Mouse (Mus musculus) CH12.LX (cell line): Measurements from ENCODE around the gene Lrrc63. TPM values are rescaled to one million over a fixed set of nuclear protein-coding genes. Genes with fewer than 3 reads are reported as not detected.

Source experiments
- DNase-seq: peaks from one replicate; pipeline ENCODE4 v3.0.0-alpha.2; 2013; ENCODE audit errors: extremely low read depth
- H3K27ac ChIP-seq: 2 replicates; pipeline ENCODE4 v1.5.1; 2012; ENCODE audit warnings: low read depth, mild to moderate bottlenecking, control low read depth, moderate library complexity; ENCODE audit not compliant: insufficient read depth
- H3K27me3 ChIP-seq: replicated peaks from 2 replicates; pipeline ENCODE3; 2012; ENCODE audit warnings: inconsistent platforms
- H3K36me3 ChIP-seq, 2 experiments: replicated peaks in 1 of 2; 2 replicates each; pipeline versions ENCODE3 to v1.6.1; 2012; ENCODE audit warnings: inconsistent platforms in 1 of 2, low read length in 1 of 2, mild to moderate bottlenecking in 1 of 2, mixed read lengths in 1 of 2, moderate library complexity in 1 of 2; ENCODE audit not compliant: control insufficient read depth in 1 of 2, insufficient read depth in 1 of 2
- H3K4me1 ChIP-seq, 2 experiments: 2 replicates each; pipeline ENCODE4 v1.6.1; 2012; ENCODE audit warnings: inconsistent platforms in 1 of 2, moderate library complexity in 1 of 2; ENCODE audit not compliant: insufficient read depth in 2 of 2, control insufficient read depth in 1 of 2
- H3K4me2 ChIP-seq: 2 replicates; pipeline ENCODE4 v1.6.1; 2012; ENCODE audit warnings: low read depth, mild to moderate bottlenecking, control low read depth; ENCODE audit not compliant: poor library complexity, insufficient read depth, severe bottlenecking
- H3K4me3 ChIP-seq, 3 experiments: fragments of 150-350 bp in 1 of 3; sonication (generic) in 1 of 3; replicated peaks in 1 of 3; 2 replicates each; pipeline versions ENCODE3 to v1.5.1; 2011 to 2012; ENCODE audit warnings: low read depth in 2 of 3, low read length in 2 of 3, mild to moderate bottlenecking in 2 of 3, moderate library complexity in 2 of 3, control low read depth in 1 of 3, improper control_type of control experiment in 1 of 3, inconsistent platforms in 1 of 3, mixed read lengths in 1 of 3; ENCODE audit not compliant: poor library complexity in 1 of 3
- H3K79me2 ChIP-seq: replicated peaks from 2 replicates; pipeline ENCODE4 v1.6.1; 2012; ENCODE audit warnings: mild to moderate bottlenecking, moderate library complexity; ENCODE audit not compliant: control insufficient read depth, poor library complexity, insufficient read depth, severe bottlenecking; ENCODE audit errors: extremely low read depth
- H3K9ac ChIP-seq: 2 replicates; pipeline ENCODE4 v1.6.1; 2012; ENCODE audit warnings: low read depth, mild to moderate bottlenecking, control low read depth, moderate library complexity; ENCODE audit not compliant: insufficient read depth
- H3K9me3 ChIP-seq: replicated peaks from 2 replicates; pipeline ENCODE3; 2012; ENCODE audit warnings: low read length, inconsistent platforms, mixed read lengths
- BHLHE40 ChIP-seq: IDR thresholded peaks from 2 replicates; pipeline ENCODE4 v1.6.1; 2011; ENCODE audit warnings: mild to moderate bottlenecking, low read depth, low read length, improper control_type of control experiment
- CHD1 ChIP-seq: IDR thresholded peaks from 2 replicates; pipeline ENCODE4 v1.6.1; 2012; ENCODE audit warnings: low read depth, low read length, improper control_type of control experiment, inconsistent platforms
- CHD2 ChIP-seq: IDR thresholded peaks from 2 replicates; pipeline ENCODE4 v1.6.1; 2011; ENCODE audit warnings: low read length, improper control_type of control experiment
- CTCF ChIP-seq, 2 experiments: IDR thresholded peaks in 1 of 2; conservative IDR thresholded peaks in 1 of 2; 2 replicates each; pipeline ENCODE4 v1.5.1; 2011 to 2012; ENCODE audit warnings: low read depth in 2 of 2, low read length in 2 of 2, improper control_type of control experiment in 1 of 2, inconsistent platforms in 1 of 2, mild to moderate bottlenecking in 1 of 2, moderate library complexity in 1 of 2
- E2F4 ChIP-seq: IDR thresholded peaks from 2 replicates; pipeline ENCODE4 v1.6.1; 2011; ENCODE audit warnings: low read depth, low read length, improper control_type of control experiment; ENCODE audit not compliant: insufficient replicate concordance
- ELF1 ChIP-seq: IDR thresholded peaks from 2 replicates; pipeline ENCODE4 v1.6.1; 2014; ENCODE audit warnings: low read depth, mild to moderate bottlenecking, inconsistent platforms, low read length, improper control_type of control experiment
- EP300 ChIP-seq: IDR thresholded peaks from 2 replicates; pipeline ENCODE4 v1.6.1; 2011; ENCODE audit warnings: low read length, improper control_type of control experiment
- ETS1 ChIP-seq: conservative IDR thresholded peaks from 2 replicates; pipeline ENCODE4 v1.6.1; 2012; ENCODE audit warnings: low read depth, mild to moderate bottlenecking, inconsistent platforms, low read length, improper control_type of control experiment, moderate library complexity
- GABPA ChIP-seq: IDR thresholded peaks from 2 replicates; pipeline ENCODE4 v1.6.1; 2012; ENCODE audit warnings: low read depth, low read length, improper control_type of control experiment, inconsistent platforms; ENCODE audit not compliant: insufficient replicate concordance
- HCFC1 ChIP-seq: IDR thresholded peaks from 2 replicates; pipeline ENCODE4 v1.6.1; 2012; ENCODE audit warnings: low read depth, mild to moderate bottlenecking, inconsistent platforms, low read length, improper control_type of control experiment
- IRF4 ChIP-seq: IDR thresholded peaks from 2 replicates; pipeline ENCODE4 v1.6.1; 2014; ENCODE audit warnings: low read depth, mild to moderate bottlenecking, inconsistent platforms, low read length, improper control_type of control experiment
- JUN ChIP-seq: IDR thresholded peaks from 2 replicates; pipeline ENCODE4 v1.6.1; 2011; ENCODE audit warnings: low read depth, mild to moderate bottlenecking, low read length, improper control_type of control experiment, moderate library complexity; ENCODE audit not compliant: insufficient read depth
- JUND ChIP-seq: conservative IDR thresholded peaks from 2 replicates; pipeline ENCODE4 v1.6.1; 2011; ENCODE audit warnings: low read depth, low read length, improper control_type of control experiment
- KAT2A ChIP-seq: IDR thresholded peaks from 2 replicates; pipeline ENCODE4 v1.6.1; 2012; ENCODE audit warnings: low read length, improper control_type of control experiment, inconsistent platforms; ENCODE audit not compliant: insufficient replicate concordance
- MAFK ChIP-seq: IDR thresholded peaks from 2 replicates; pipeline ENCODE4 v1.6.1; 2011; ENCODE audit warnings: low read length, improper control_type of control experiment; ENCODE audit not compliant: insufficient replicate concordance
- MAX ChIP-seq: IDR thresholded peaks from 2 replicates; pipeline ENCODE4 v1.6.1; 2011; ENCODE audit warnings: low read length, improper control_type of control experiment
- MAZ ChIP-seq: IDR thresholded peaks from 2 replicates; pipeline ENCODE4 v1.6.1; 2012; ENCODE audit warnings: low read depth, mild to moderate bottlenecking, inconsistent platforms, low read length, improper control_type of control experiment, moderate library complexity
- MEF2A ChIP-seq: IDR thresholded peaks from 2 replicates; pipeline ENCODE4 v1.6.1; 2014; ENCODE audit warnings: low read depth, mild to moderate bottlenecking, inconsistent platforms, low read length, improper control_type of control experiment, borderline replicate concordance
- MXI1 ChIP-seq: IDR thresholded peaks from 2 replicates; pipeline ENCODE4 v1.6.1; 2011; ENCODE audit warnings: mild to moderate bottlenecking, low read depth, low read length, improper control_type of control experiment
- MYC ChIP-seq: IDR thresholded peaks from 2 replicates; pipeline ENCODE4 v1.6.1; 2011; ENCODE audit warnings: low read depth, mild to moderate bottlenecking, improper control_type of control experiment, low read length
- NELFE ChIP-seq: IDR thresholded peaks from 2 replicates; pipeline ENCODE4 v1.6.1; 2011; ENCODE audit warnings: low read depth, low read length, improper control_type of control experiment
- NRF1 ChIP-seq: IDR thresholded peaks from 2 replicates; pipeline ENCODE4 v1.6.1; 2014; ENCODE audit warnings: low read depth, mild to moderate bottlenecking, inconsistent platforms, low read length, improper control_type of control experiment, moderate library complexity
- PAX5 ChIP-seq: IDR thresholded peaks from 2 replicates; pipeline ENCODE4 v1.6.1; 2012; ENCODE audit warnings: low read length, inconsistent platforms, mixed read lengths
- POLR2A ChIP-seq: IDR thresholded peaks from 2 replicates; pipeline ENCODE4 v1.6.1; 2011; ENCODE audit warnings: low read depth, mild to moderate bottlenecking, improper control_type of control experiment, low read length
- POLR2AphosphoS2 ChIP-seq: IDR thresholded peaks from 2 replicates; pipeline ENCODE4 v1.6.1; 2011; ENCODE audit warnings: low read depth, low read length, improper control_type of control experiment
- RAD21 ChIP-seq: IDR thresholded peaks from 2 replicates; pipeline ENCODE4 v1.6.1; 2011; ENCODE audit warnings: low read depth, mild to moderate bottlenecking, low read length, improper control_type of control experiment, moderate library complexity
- RCOR1 ChIP-seq: conservative IDR thresholded peaks from 2 replicates; pipeline ENCODE4 v1.6.1; 2012; ENCODE audit warnings: low read depth, mild to moderate bottlenecking, inconsistent platforms, low read length, improper control_type of control experiment
- SIN3A ChIP-seq: IDR thresholded peaks from 2 replicates; pipeline ENCODE4 v1.6.1; 2012; ENCODE audit warnings: low read length, improper control_type of control experiment, inconsistent platforms
- SMC3 ChIP-seq: IDR thresholded peaks from 2 replicates; pipeline ENCODE4 v1.6.1; 2011; ENCODE audit warnings: low read depth, low read length, improper control_type of control experiment
- TBP ChIP-seq: conservative IDR thresholded peaks from 2 replicates; pipeline ENCODE4 v1.6.1; 2011; ENCODE audit warnings: low read depth, low read length, improper control_type of control experiment
- TCF12 ChIP-seq: IDR thresholded peaks from 2 replicates; pipeline ENCODE4 v1.6.1; 2014; ENCODE audit warnings: low read depth, mild to moderate bottlenecking, inconsistent platforms, low read length, improper control_type of control experiment
- UBTF ChIP-seq: IDR thresholded peaks from 2 replicates; pipeline ENCODE4 v1.6.1; 2012; ENCODE audit warnings: low read depth, mild to moderate bottlenecking, inconsistent platforms, low read length, improper control_type of control experiment, moderate library complexity
- USF1 ChIP-seq: IDR thresholded peaks from 2 replicates; pipeline ENCODE4 v1.6.1; 2014; ENCODE audit warnings: low read depth, mild to moderate bottlenecking, inconsistent platforms, low read length, improper control_type of control experiment
- USF2 ChIP-seq: conservative IDR thresholded peaks from 2 replicates; pipeline ENCODE4 v1.6.1; 2011; ENCODE audit warnings: low read depth, low read length, improper control_type of control experiment
- ZC3H11A ChIP-seq: IDR thresholded peaks from 2 replicates; pipeline ENCODE4 v1.6.1; 2012; ENCODE audit warnings: low read depth, mild to moderate bottlenecking, inconsistent platforms, low read length, improper control_type of control experiment
- ZKSCAN1 ChIP-seq: IDR thresholded peaks from 2 replicates; pipeline ENCODE4 v1.6.1; 2012; ENCODE audit warnings: low read depth, inconsistent platforms, low read length, improper control_type of control experiment, borderline replicate concordance
- ZMIZ1 ChIP-seq: IDR thresholded peaks from 2 replicates; pipeline ENCODE4 v1.6.1; 2012; ENCODE audit warnings: low read depth, mild to moderate bottlenecking, inconsistent platforms, low read length, improper control_type of control experiment
- ZNF384 ChIP-seq: IDR thresholded peaks from 2 replicates; pipeline ENCODE4 v1.6.1; 2012; ENCODE audit warnings: low read depth, low read length, improper control_type of control experiment, inconsistent platforms
- dilution Hi-C: fragments of 300-500 bp; cut with MboI; formaldehyde crosslinking; loops from 2 replicates; pipeline ENCODE4 v1.14.3; 2020; ENCODE audit warnings: low sequenced_read_pairs; ENCODE audit not compliant: extremely low pct_unique_long_range_greater_than_20kb, extremely low pct_ligation_motif_present
- in situ Hi-C: fragments of 300-500 bp; cut with MboI; formaldehyde crosslinking; loops from 3 replicates; pipeline ENCODE4 v1.14.3; 2019; ENCODE audit warnings: low sequenced_read_pairs, low pct_ligation_motif_present, low pct_unique_long_range_greater_than_20kb, mixed read lengths
- polyA plus RNA-seq: library from polyadenylated mRNA; unstranded; fragments of >175 nt; gene quantifications from 2 replicates; pipeline ENCODE4 v1.2.1, GENCODE M21; 2012; ENCODE audit warnings: low read depth; ENCODE audit not compliant: insufficient read length
- total RNA-seq, 2 experiments: library from RNA; depleted of rRNA; stranded (reverse); fragments of 300-350 nt in 1 of 2; fragments of >200 nt in 1 of 2; gene quantifications; 2 replicates each; pipeline ENCODE4 v1.2.3; 2012 to 2014

The Lrrc63 gene
- total and polyA plus RNA-seq, 3 experiments: not detected

GRCm38 (mm10) chr14:75045184-75045583, 85.5 kb downstream of the Lrrc63 start:
- Histone ChIP-seq H3K9me3 (no peaks in the 10 kb centered on the region), H3K4me3 (no peak overlapping the region), H3K4me1 (peaks cover 3 to 37% of the 10 kb centered on the region in 2 experiments; a peak in 3 of 4 replicates), H3K27me3 (no peaks in the 10 kb centered on the region), H3K79me2 (no peaks in the 10 kb centered on the region), H3K9ac (no peak overlapping the region), H3K36me3 (peaks cover 81 to 100% of the 10 kb centered on the region in 2 experiments), H3K27ac (no peak overlapping the region), H3K4me2 (no peak overlapping the region)
- TF ChIP-seq ZMIZ1 (no peak), CHD2 (no peak), ETS1 (peak; percentile 55), ELF1 (no peak), ZKSCAN1 (no peak), PAX5 (no peak), CHD1 (no peak), IRF4 (peak; percentile 82), JUND (peak; percentile 81), HCFC1 (no peak), MYC (no peak), TCF12 (no peak), RAD21 (no peak), TBP (no peak), NELFE (no peak), SIN3A (no peak), SMC3 (no peak), POLR2AphosphoS2 (no peak), BHLHE40 (0 out of 2 replicates have a peak, but pooled peaks have one; percentile 11), POLR2A (no peak), ZNF384 (no peak), MEF2A (0 out of 2 replicates have a peak, but pooled peaks have one; percentile 17), USF1 (no peak), MXI1 (no peak), MAFK (no peak), MAX (no peak), RCOR1 (no peak), ZC3H11A (no peak), MAZ (no peak), GABPA (no peak), JUN (peak; percentile 50; the same call in 1 of the 2 replicates), CTCF (conservative IDR thresholded peaks at IDR 0.05 in 1 of 2, IDR thresholded peaks at IDR 0.05 in 1 of 2; ENCODE audit: low read depth in 2 of 2, low read length in 2 of 2) (no peak), EP300 (peak; percentile 49; the same call in 1 of the 2 replicates), USF2 (no peak), UBTF (no peak), E2F4 (no peak), KAT2A (no peak), NRF1 (no peak)
- DNase-seq: peak; percentile 70
- dilution Hi-C loops (no loop called here), in situ Hi-C loops (no loop called here)
